Mouse (Mus musculus) forebrain, embryonic 14.5 days (tissue): ENCODE data around the gene 1700017N19Rik. TPM values are rescaled to one million over a fixed set of nuclear protein-coding genes. Genes with fewer than 3 reads are reported as not detected.
"Not testable (repeated sequence)": the region's sequence is repeated elsewhere in the genome, so short reads cannot be mapped to it uniquely, and the experiment has no call there.

Source experiments
- ATAC-seq: fragments of 200-750 bp; cut with Nextera tagmentation; 2 replicates; pipeline ENCODE4 v1.8.0; 2017; ENCODE audit warnings: mild to moderate bottlenecking, moderate library complexity
- DNase-seq: peaks from one replicate; pipeline ENCODE4 v3.0.0-alpha.2; 2015; ENCODE audit warnings: low spot score
- H3K27ac ChIP-seq: fragments of 300-500 bp; sonication (generic); 2 replicates; pipeline ENCODE4 v1.5.1; 2014; ENCODE audit warnings: low read depth, mild to moderate bottlenecking, control low read depth, low read length, moderate library complexity
- H3K27me3 ChIP-seq: fragments of 300-500 bp; sonication (generic); replicated peaks from 2 replicates; pipeline ENCODE4 v1.6.1; 2014; ENCODE audit warnings: low read length, control low read depth, mixed read lengths; ENCODE audit not compliant: control insufficient read depth, insufficient read depth
- H3K36me3 ChIP-seq: fragments of 300-500 bp; sonication (generic); 2 replicates; pipeline ENCODE4 v1.6.1; 2014; ENCODE audit warnings: low read length, control low read depth; ENCODE audit not compliant: control insufficient read depth, insufficient read depth
- H3K4me1 ChIP-seq: fragments of 300-500 bp; sonication (generic); 2 replicates; pipeline ENCODE4 v1.6.1; 2014; ENCODE audit warnings: antibody characterized with exemption, low read length, control low read depth; ENCODE audit not compliant: control insufficient read depth, insufficient read depth
- H3K4me2 ChIP-seq: fragments of 300-500 bp; sonication (generic); 2 replicates; pipeline ENCODE4 v1.6.1; 2014; ENCODE audit warnings: mild to moderate bottlenecking, control low read depth, low read length
- H3K4me3 ChIP-seq: fragments of 300-500 bp; sonication (generic); 2 replicates; pipeline ENCODE4 v1.5.1; 2014; ENCODE audit warnings: low read depth, low read length, control low read depth
- H3K9ac ChIP-seq: fragments of 300-500 bp; sonication (generic); 2 replicates; pipeline ENCODE4 v1.6.1; 2014; ENCODE audit warnings: mild to moderate bottlenecking, low read length, control low read depth, moderate library complexity
- H3K9me3 ChIP-seq: fragments of 300-500 bp; sonication (generic); replicated peaks from 2 replicates; pipeline ENCODE4 v1.6.1; 2016; ENCODE audit warnings: low read length, control low read depth, mixed read lengths; ENCODE audit not compliant: control insufficient read depth
- WGBS: fragments of 180-500 bp; shearing (Covaris S2); extraction: QIAGEN DNeasy Blood & Tissue Kit; methylation state at CpG from one replicate; pipeline ENCODE4 v1.1.7; 2014; 5-methylcytosine and 5-hydroxymethylcytosine counted together
- polyA plus RNA-seq: library from polyadenylated mRNA; unstranded; fragments of >200 nt; fragmentation: Nextera tagmentation; extraction: Ambion mirVana; gene quantifications from 2 replicates; pipeline ENCODE4 v1.2.1, GENCODE M21; 2014

Gene 1700017N19Rik
- polyA plus RNA-seq: not detected in 2 replicates

GRCm38 (mm10) chr10:100590323-100590722 lies at the start of gene 1700017N19Rik, which contains the start of gene 4930430F08Rik:
1700017N19Rik (plus strand) TSS chr10:100590484.
4930430F08Rik (minus strand) TSS chr10:100590423.
- Histone ChIP-seq H3K27me3 (no peaks in the 10 kb centered on the region), H3K9ac (no peak within 1 kb of the TSS), H3K36me3 (no peaks in the 10 kb centered on the region), H3K27ac (no peak within 1 kb of the TSS), H3K9me3 (no peaks in the 10 kb centered on the region), H3K4me2 (peak within 1 kb of the TSS; percentile 69), H3K4me3 (peak within 1 kb of the TSS; percentile 65), H3K4me1 (peaks cover 5% of the 10 kb centered on the region; the same call in 1 of the 2 replicates)
- WGBS: 86% methylated on average over 1 of the region's 1 CpGs
- no peak for DNase-seq
- no peak for ATAC-seq

GRCm38 (mm10) chr10:100556566-100557175 lies 33.6 kb upstream of the 1700017N19Rik start:
- Histone ChIP-seq H3K9ac (no peak overlapping the region), H3K4me3 (no peak overlapping the region), H3K9me3 (no peaks in the 10 kb centered on the region), H3K27me3 (no peaks in the 10 kb centered on the region), H3K4me2 (no peak overlapping the region), H3K27ac (no peak overlapping the region), H3K4me1 (no peaks in the 10 kb centered on the region), H3K36me3 (no peaks in the 10 kb centered on the region)
- 77% methylated on average over 3 of the region's 3 CpGs for WGBS
- ATAC-seq: peak; percentile 63; the same call in 1 of the 2 replicates
- DNase-seq: peak; percentile 5

- H3K4me3 ChIP-seq, H3K9me3 ChIP-seq, DNase-seq, H3K27me3 ChIP-seq, H3K27ac ChIP-seq, H3K36me3 ChIP-seq, H3K4me2 ChIP-seq, ATAC-seq, H3K4me1 ChIP-seq, H3K9ac ChIP-seq: not testable (repeated sequence)
- WGBS: 94% methylated on average over 3 of the region's 3 CpGs
These were observed 29.9 kb upstream of the 1700017N19Rik start for GRCm38 (mm10) chr10:100560194-100560883.

- no peak overlapping the region for H3K4me3 ChIP-seq
- DNase-seq (no peak), ATAC-seq (no peak)
- no peak overlapping the region for H3K4me2 ChIP-seq
- WGBS: 94% methylated on average over 3 of the region's 3 CpGs
- H3K27me3 ChIP-seq: no peaks in the 10 kb centered on the region
- H3K9me3 ChIP-seq: no peaks in the 10 kb centered on the region
- no peak overlapping the region for H3K27ac ChIP-seq
- H3K9ac ChIP-seq: no peak overlapping the region
- no peaks in the 10 kb centered on the region for H3K4me1 ChIP-seq
- H3K36me3 ChIP-seq: peaks cover 19% of the 10 kb centered on the region
These were observed 26.2 kb upstream of the 1700017N19Rik start for GRCm38 (mm10) chr10:100564112-100564511.

- Histone ChIP-seq H3K4me1 (no peaks in the 10 kb centered on the region), H3K4me2 (no peak overlapping the region), H3K36me3 (peaks cover 42% of the 10 kb centered on the region), H3K27ac (no peak overlapping the region), H3K27me3 (no peaks in the 10 kb centered on the region), H3K9ac (no peak overlapping the region), H3K9me3 (no peaks in the 10 kb centered on the region), H3K4me3 (no peak overlapping the region)
- 91% methylated on average over 3 of the region's 3 CpGs for WGBS
- ATAC-seq (no peak), DNase-seq (no peak)
These were observed 18.6 kb upstream of the 1700017N19Rik start for GRCm38 (mm10) chr10:100571707-100572106.

- WGBS: 95% methylated on average over 7 of the region's 7 CpGs
- DNase-seq: no peak
- H3K4me3 ChIP-seq: no peak overlapping the region
- H3K36me3 ChIP-seq: peaks cover 39% of the 10 kb centered on the region
- no peaks in the 10 kb centered on the region for H3K27me3 ChIP-seq
- H3K9me3 ChIP-seq: no peaks in the 10 kb centered on the region
- H3K4me1 ChIP-seq: no peaks in the 10 kb centered on the region
- H3K9ac ChIP-seq: no peak overlapping the region
- ATAC-seq: no peak
- no peak overlapping the region for H3K4me2 ChIP-seq
- no peak overlapping the region for H3K27ac ChIP-seq
These were observed 15.7 kb upstream of the 1700017N19Rik start for GRCm38 (mm10) chr10:100574505-100575149.

- 94% methylated on average over 7 of the region's 7 CpGs for WGBS
- no peaks in the 10 kb centered on the region for H3K4me1 ChIP-seq
- peaks cover 39% of the 10 kb centered on the region for H3K36me3 ChIP-seq
- H3K27me3 ChIP-seq: no peaks in the 10 kb centered on the region
- no peak for DNase-seq
- no peak overlapping the region for H3K27ac ChIP-seq
- H3K4me3 ChIP-seq: no peak overlapping the region
- ATAC-seq: no peak
- H3K4me2 ChIP-seq: no peak overlapping the region
- no peak overlapping the region for H3K9ac ChIP-seq
- no peaks in the 10 kb centered on the region for H3K9me3 ChIP-seq
These were observed 15.0 kb upstream of the 1700017N19Rik start for GRCm38 (mm10) chr10:100575294-100575693.

- DNase-seq (no peak), ATAC-seq (no peak)
- H3K4me1 ChIP-seq: peaks cover 5% of the 10 kb centered on the region; the same call in 1 of the 2 replicates
- no peak overlapping the region for H3K9ac ChIP-seq
- H3K4me2 ChIP-seq: no peak overlapping the region
- no peak overlapping the region for H3K4me3 ChIP-seq
- H3K36me3 ChIP-seq: peaks cover 4% of the 10 kb centered on the region; the same call in 1 of the 2 replicates
- no peak overlapping the region for H3K27ac ChIP-seq
- H3K9me3 ChIP-seq: no peaks in the 10 kb centered on the region
- H3K27me3 ChIP-seq: no peaks in the 10 kb centered on the region
- WGBS: 84% methylated on average over 3 of the region's 3 CpGs
These were observed 6.1 kb upstream of the 1700017N19Rik start for GRCm38 (mm10) chr10:100584178-100584577.
